ENCODE assay signal across 7 mouse cellular contexts in the genomic region with DNA sequence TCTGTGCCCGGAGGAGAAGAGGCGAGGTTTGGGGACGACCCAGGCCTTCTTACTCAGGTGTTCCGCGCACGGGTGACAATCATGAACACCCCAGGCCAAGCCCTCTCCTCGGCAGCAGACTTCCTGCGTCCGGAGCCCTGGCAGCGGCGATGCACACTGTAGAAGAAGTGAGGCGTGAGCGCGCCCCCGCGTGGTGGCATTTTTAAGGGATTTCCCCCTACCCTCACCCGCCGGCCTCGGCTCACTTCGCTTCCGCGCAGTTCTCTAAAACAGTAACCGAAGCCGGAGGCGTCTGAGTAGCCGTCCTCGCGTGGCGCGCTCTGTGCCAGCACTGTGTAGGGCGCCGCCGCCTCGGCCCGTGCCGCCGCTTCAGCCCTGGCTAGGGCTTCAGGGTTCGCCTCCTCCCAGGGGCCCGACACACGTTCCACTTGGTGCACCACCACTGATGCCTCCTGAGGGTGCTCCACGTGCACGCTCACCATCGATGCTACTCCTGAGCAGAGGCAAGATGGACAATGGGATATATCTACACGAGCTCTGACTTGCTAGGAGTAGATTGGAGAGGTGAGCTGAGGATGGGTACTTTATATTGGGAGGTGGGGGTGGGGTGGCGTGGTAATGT. TPM values are rescaled to one million over a fixed set of nuclear protein-coding genes. Genes with fewer than 3 reads are reported as not detected.
DNase-seq lines count a peak whose midpoint lies in the region; ATAC-seq and TF ChIP-seq lines count a peak whose summit lies in the region.

No protein-coding gene starts in this region.

- no peaks in the 10 kb centered on the region for H3K9me3 ChIP-seq in limb, embryonic 13.5 days
- H3K9me3 ChIP-seq in midbrain, embryonic 14.5 days (ENCODE audit: control insufficient read depth, low read length) = no peaks in the 10 kb centered on the region

- TF ChIP-seq CTCF in spleen, adult 2 months (IDR thresholded peaks at IDR 0.05; ENCODE audit: extremely low read depth, insufficient read depth, insufficient read length, insufficient replicate concordance) = peak; percentile 76

- H3K27me3 ChIP-seq in limb, embryonic 13.5 days = peaks cover 100% of the 10 kb centered on the region
- H3K27me3 ChIP-seq in midbrain, embryonic 14.5 days (ENCODE audit: control insufficient read depth, insufficient read depth, low read length) = peaks cover 93% of the 10 kb centered on the region
- peaks cover 8% of the 10 kb centered on the region; the same call in 1 of the 2 replicates for H3K27me3 ChIP-seq in spleen, adult 2 months (ENCODE audit: control insufficient read depth, insufficient read depth, low read length)

- 4% methylated on average over 45 of the region's 45 CpGs for WGBS in limb, embryonic 13.5 days
- WGBS in midbrain, embryonic 14.5 days = 4% methylated on average over 45 of the region's 45 CpGs
- WGBS in spleen, adult 2 months = 5% methylated on average over 45 of the region's 45 CpGs

- peak; percentile 85 to 89 for DNase-seq in adrenal gland, adult 18-20 months (ENCODE audit: low spot score in 2 of 2)
- peak; percentile 93 for DNase-seq in embryo, embryonic 10 days (ENCODE audit: low spot score)
- DNase-seq in kidney, adult 11 months = peak; percentile 80
- peak; percentile 89 for DNase-seq in midbrain, embryonic 14.5 days
- DNase-seq in spleen, adult 2 months (ENCODE audit: low read depth in 1 of 2, low spot score in 2 of 2) = peak; percentile 76 to 91

- no peak for TF ChIP-seq POLR2A in spleen, adult 2 months (IDR thresholded peaks at IDR 0.05; ENCODE audit: low read depth, low read length)

- 0 out of 2 replicates have a peak, but pooled peaks cover 4% of the 10 kb centered on the region for H3K36me3 ChIP-seq in limb, embryonic 13.5 days
- H3K36me3 ChIP-seq in midbrain, embryonic 14.5 days (ENCODE audit: control insufficient read depth, insufficient read depth, low read length) = no peaks in the 10 kb centered on the region
- no peaks in the 10 kb centered on the region for H3K36me3 ChIP-seq in spleen, adult 2 months (ENCODE audit: control insufficient read depth, insufficient read depth, low read length)

- H3K4me1 ChIP-seq in limb, embryonic 13.5 days = peaks cover 71% of the 10 kb centered on the region
- peaks cover 21% of the 10 kb centered on the region; the same call in 1 of the 2 replicates for H3K4me1 ChIP-seq in midbrain, embryonic 14.5 days (ENCODE audit: control insufficient read depth, insufficient read depth, low read length)
- H3K4me1 ChIP-seq in spleen, adult 2 months (ENCODE audit: control insufficient read depth, insufficient read depth, insufficient read length) = peaks cover 30% of the 10 kb centered on the region

- peak overlapping the region; percentile 54; the same call in 1 of the 2 replicates for H3K9ac ChIP-seq in limb, embryonic 13.5 days
- H3K9ac ChIP-seq in midbrain, embryonic 14.5 days (replicated peaks; ENCODE audit: low read length) = no peak overlapping the region

- peak overlapping the region; percentile 57 for H3K4me3 ChIP-seq in limb, embryonic 13.5 days
- peak overlapping the region; percentile 17; the same call in 1 of the 2 replicates for H3K4me3 ChIP-seq in midbrain, embryonic 14.5 days (replicated peaks; ENCODE audit: low read depth, low read length)
- H3K4me3 ChIP-seq in spleen, adult 2 months (ENCODE audit: extremely low read depth, insufficient read depth, insufficient read length) = peak overlapping the region; percentile 34; the same call in 1 of the 2 replicates

- peak overlapping the region; percentile 61 for H3K4me2 ChIP-seq in limb, embryonic 13.5 days (replicated peaks)
- peak overlapping the region; percentile 34 for H3K4me2 ChIP-seq in midbrain, embryonic 14.5 days (ENCODE audit: low read length)

- no peak overlapping the region for H3K27ac ChIP-seq in limb, embryonic 13.5 days
- H3K27ac ChIP-seq in midbrain, embryonic 14.5 days (replicated peaks; ENCODE audit: low read depth, low read length) = no peak overlapping the region
- no peak overlapping the region for H3K27ac ChIP-seq in spleen, adult 2 months (ENCODE audit: insufficient read depth, low read length)

- peak; percentile 41 for ATAC-seq in granulocyte monocyte progenitor cell, adult 5-6 weeks (replicated peaks; ENCODE audit: poor library complexity, severe bottlenecking)
- peak; percentile 9; the same call in 1 of the 2 replicates for ATAC-seq in limb, embryonic 13.5 days (ENCODE audit: low FRiP score, low read depth)
- peak; percentile 32; the same call in 1 of the 2 replicates for ATAC-seq in midbrain, embryonic 14.5 days (ENCODE audit: low FRiP score, low TSS enrichment)

RNA-seq across cellular contexts. Expression of gene Ltbp4, which starts 8.1 kb away (rescaled TPM):
- 10 to 100 TPM; 88.5 to 90.6 TPM for total RNA-seq in adrenal gland, adult 18-20 months (2021)
- total RNA-seq in granulocyte monocyte progenitor cell, adult 5-6 weeks (2014; fragmentation: Nextera tagmentation) = not detected in 2 replicates
- not detected in 2 replicates for total RNA-seq in granulocyte monocyte progenitor cell, adult 5-6 weeks (2017)
- 25.8 and 29.3 TPM in 2 replicates for polyA plus RNA-seq in limb, embryonic 13.5 days (2015; fragmentation: Nextera tagmentation; extraction: Ambion mirVana)
- polyA plus RNA-seq in midbrain, embryonic 14.5 days (2014; fragmentation: Nextera tagmentation; extraction: Ambion mirVana) = 6.4 and 7.4 TPM in 2 replicates
- polyA plus RNA-seq in spleen, adult 2 months (2012; rRNA removed) = 157 and 164 TPM in 2 replicates

RNA-seq across cellular contexts. Expression of gene Shkbp1, which starts 26.4 kb away (rescaled TPM):
- 10 to 100 TPM; 18.3 to 19.4 TPM for total RNA-seq in adrenal gland, adult 18-20 months (2021)
- total RNA-seq in granulocyte monocyte progenitor cell, adult 5-6 weeks (2014; fragmentation: Nextera tagmentation) = 23.6 and 31.1 TPM in 2 replicates
- total RNA-seq in granulocyte monocyte progenitor cell, adult 5-6 weeks (2017) = 13.9 and 18.8 TPM in 2 replicates
- polyA plus RNA-seq in limb, embryonic 13.5 days (2015; fragmentation: Nextera tagmentation; extraction: Ambion mirVana) = 49.2 and 54.5 TPM in 2 replicates
- 50.4 and 52.5 TPM in 2 replicates for polyA plus RNA-seq in midbrain, embryonic 14.5 days (2014; fragmentation: Nextera tagmentation; extraction: Ambion mirVana)
- 130 and 166 TPM in 2 replicates for polyA plus RNA-seq in spleen, adult 2 months (2012; rRNA removed)

RNA-seq across cellular contexts. Expression of gene Gm20479, which starts 27.8 kb away (rescaled TPM):
- total RNA-seq in adrenal gland, adult 18-20 months (2021) = 1 to 10 TPM in 1 of 2 experiments, not detected in 1; 1.7 TPM
- not detected in 2 replicates for total RNA-seq in granulocyte monocyte progenitor cell, adult 5-6 weeks (2014; fragmentation: Nextera tagmentation)
- total RNA-seq in granulocyte monocyte progenitor cell, adult 5-6 weeks (2017) = 1.5 TPM in 1 of 2 replicates, not detected in the other
- not detected in 2 replicates for polyA plus RNA-seq in limb, embryonic 13.5 days (2015; fragmentation: Nextera tagmentation; extraction: Ambion mirVana)
- polyA plus RNA-seq in midbrain, embryonic 14.5 days (2014; fragmentation: Nextera tagmentation; extraction: Ambion mirVana) = not detected in 2 replicates
- 0.47 and 0.54 TPM in 2 replicates for polyA plus RNA-seq in spleen, adult 2 months (2012; rRNA removed)
